Mouse (Mus musculus): ENCODE results near the gene Pbld1. TPM values are rescaled to one million over a fixed set of nuclear protein-coding genes. Genes with fewer than 3 reads are reported as not detected.

Pbld1 gene
- polyA plus RNA-seq, 1 experiment from 2014 or later: 1.2 TPM

Other genes with a start within 250 kb of the Pbld1 start
- 32.9 and 41.5 TPM in 2 replicates for gene Tet1, start 151.2 kb upstream of the Pbld1 start, polyA plus RNA-seq (2014; fragmentation: Nextera tagmentation; extraction: Ambion mirVana)
- 11.6 and 12.9 TPM in 2 replicates for gene Slc25a16, start 139.5 kb upstream of the Pbld1 start, polyA plus RNA-seq (2014; fragmentation: Nextera tagmentation; extraction: Ambion mirVana)
- gene Dna2, start 113.1 kb upstream of the Pbld1 start, polyA plus RNA-seq (2014; fragmentation: Nextera tagmentation; extraction: Ambion mirVana): 18.7 and 18.9 TPM in 2 replicates
- 24.8 and 35.0 TPM in 2 replicates for gene Rufy2, start 79.9 kb upstream of the Pbld1 start, polyA plus RNA-seq (2014; fragmentation: Nextera tagmentation; extraction: Ambion mirVana)
- gene Hnrnph3, start 35.9 kb upstream of the Pbld1 start, polyA plus RNA-seq (2014; fragmentation: Nextera tagmentation; extraction: Ambion mirVana): 163 and 166 TPM in 2 replicates
- 1.3 and 1.5 TPM in 2 replicates for gene Pbld2, start 35.8 kb upstream of the Pbld1 start, polyA plus RNA-seq (2014; fragmentation: Nextera tagmentation; extraction: Ambion mirVana)
- gene Atoh7, start 39.5 kb downstream of the Pbld1 start, polyA plus RNA-seq (2014; fragmentation: Nextera tagmentation; extraction: Ambion mirVana): 0.34 and 0.43 TPM in 2 replicates
- gene Mypn, start 143.8 kb downstream of the Pbld1 start, polyA plus RNA-seq (2014; fragmentation: Nextera tagmentation; extraction: Ambion mirVana): 0.09 and 0.10 TPM in 2 replicates
- gene Herc4, start 183.6 kb downstream of the Pbld1 start, polyA plus RNA-seq (2014; fragmentation: Nextera tagmentation; extraction: Ambion mirVana): 49.3 and 50.3 TPM in 2 replicates

Data from hindbrain, embryonic 11.5 days (tissue).